Mouse (Mus musculus): ENCODE results near the gene Sardh. TPM values are rescaled to one million over a fixed set of nuclear protein-coding genes. Genes with fewer than 3 reads are reported as not detected.
A peak's percentile ranks its signal among the peaks of the same experiment; 100 is the strongest.

Sardh gene
- polyA plus RNA-seq, 1 experiment from 2014 or later: 25.6 TPM

- WGBS: 70% methylated on average over 7 of the region's 7 CpGs
- Histone ChIP-seq H3K4me2 (no peak overlapping the region), H3K9ac (no peak overlapping the region), H3K4me3 (no peak overlapping the region), H3K27me3 (no peaks in the 10 kb centered on the region), H3K4me1 (no peaks in the 10 kb centered on the region), H3K9me3 (no peaks in the 10 kb centered on the region), H3K36me3 (no peaks in the 10 kb centered on the region), H3K27ac (no peak overlapping the region; the same call in 1 of the 2 replicates)
- no peak for ATAC-seq (ENCODE audit: borderline replicate concordance, extremely low read depth, low FRiP score, low TSS enrichment)
Measured at GRCm38 (mm10) chr2:27223012-27223421, 25.1 kb downstream of the Sardh start.

DNA sequence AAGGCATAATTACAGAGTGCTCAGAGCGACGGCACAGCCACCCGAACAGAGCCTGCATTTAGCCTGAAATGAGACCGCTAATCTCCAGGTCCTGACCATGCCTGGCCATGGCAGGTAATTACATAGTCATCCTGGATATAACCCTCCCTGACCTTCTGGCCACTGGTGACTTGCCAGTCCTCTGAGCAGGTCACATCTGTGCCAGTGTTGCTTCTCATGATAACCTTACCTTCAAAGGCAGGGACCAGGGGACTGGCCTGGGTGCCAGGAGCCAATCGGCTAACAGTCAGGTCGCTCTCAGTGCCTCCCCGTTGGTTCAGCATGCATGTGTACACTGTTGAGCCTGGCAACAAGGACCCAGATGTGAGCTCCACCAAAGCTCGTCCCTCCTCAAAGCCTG, 29.6 kb downstream of the Sardh start:
- Histone ChIP-seq H3K4me3 (no peak overlapping the region), H3K9ac (no peak overlapping the region), H3K27ac (no peak overlapping the region), H3K27me3 (no peaks in the 10 kb centered on the region), H3K4me1 (no peaks in the 10 kb centered on the region), H3K9me3 (no peaks in the 10 kb centered on the region), H3K36me3 (peaks cover 3% of the 10 kb centered on the region; the same call in 1 of the 2 replicates), H3K4me2 (no peak overlapping the region)
- ATAC-seq (ENCODE audit: borderline replicate concordance, extremely low read depth, low FRiP score, low TSS enrichment): no peak
- 79% methylated on average over 8 of the region's 8 CpGs for WGBS

GRCm38 (mm10) chr2:27218121-27218544, 30.0 kb downstream of the Sardh start:
- Histone ChIP-seq H3K4me3 (no peak overlapping the region), H3K4me1 (no peaks in the 10 kb centered on the region), H3K4me2 (no peak overlapping the region), H3K27ac (no peak overlapping the region), H3K27me3 (no peaks in the 10 kb centered on the region), H3K36me3 (peaks cover 3% of the 10 kb centered on the region; the same call in 1 of the 2 replicates), H3K9ac (no peak overlapping the region), H3K9me3 (no peaks in the 10 kb centered on the region)
- 69% methylated on average over 2 of the region's 2 CpGs for WGBS
- peak; percentile 53 for ATAC-seq (ENCODE audit: borderline replicate concordance, extremely low read depth, low FRiP score, low TSS enrichment)

GRCm38 (mm10) chr2:27215537-27215936, 32.6 kb downstream of the Sardh start:
- Histone ChIP-seq H3K4me1 (peaks cover 1% of the 10 kb centered on the region; the same call in 1 of the 2 replicates), H3K9ac (no peak overlapping the region), H3K27me3 (no peaks in the 10 kb centered on the region), H3K27ac (no peak overlapping the region), H3K4me2 (no peak overlapping the region), H3K9me3 (no peaks in the 10 kb centered on the region), H3K4me3 (no peak overlapping the region), H3K36me3 (peaks cover 3% of the 10 kb centered on the region; the same call in 1 of the 2 replicates)
- no peak for ATAC-seq (ENCODE audit: borderline replicate concordance, extremely low read depth, low FRiP score, low TSS enrichment)
- 81% methylated on average over 2 of the region's 2 CpGs for WGBS

DNA sequence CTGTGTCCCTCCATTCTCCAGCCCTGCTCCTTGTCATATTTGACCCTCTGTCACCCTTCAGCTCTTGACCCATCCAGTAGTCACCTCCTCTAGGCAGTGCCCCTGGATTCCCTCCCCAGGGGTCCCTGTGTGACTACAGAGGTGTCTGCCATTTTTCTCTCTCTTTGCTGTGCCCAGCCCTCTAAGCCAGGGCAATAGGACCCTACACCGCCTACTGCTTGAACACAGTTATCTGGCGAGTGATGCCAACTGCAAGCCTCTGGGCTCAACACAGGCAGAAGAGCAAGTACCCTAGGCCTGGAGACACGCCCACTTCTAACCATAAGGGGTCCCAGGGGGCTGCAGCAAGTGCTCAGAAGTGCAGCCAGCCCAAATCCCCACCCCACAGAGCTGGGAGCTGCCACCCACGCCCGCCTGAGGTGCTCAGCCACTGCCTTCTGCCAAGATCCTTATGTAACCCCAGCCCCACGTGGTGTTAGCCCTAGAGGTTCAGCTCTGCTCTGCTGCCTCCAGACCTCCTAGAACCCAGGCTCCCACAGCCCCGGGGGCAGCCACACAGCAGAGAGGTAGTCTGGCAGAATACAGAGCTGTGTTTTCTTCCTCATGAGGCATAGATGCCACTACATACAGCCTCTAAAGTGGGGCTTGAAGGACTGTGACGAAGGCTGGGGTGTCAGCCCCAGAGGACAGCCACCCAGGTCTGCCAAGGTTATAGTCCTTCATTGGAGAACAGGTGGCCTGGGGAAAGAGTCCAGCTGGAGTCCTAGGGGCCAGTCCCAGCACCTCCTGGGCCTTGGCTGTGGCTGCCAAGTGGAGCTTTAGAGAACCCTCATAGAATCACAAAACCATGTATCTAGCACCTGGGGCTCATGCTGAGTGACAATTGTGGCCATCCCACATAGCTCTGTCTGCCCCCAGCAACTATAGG, 35.9 kb downstream of the Sardh start:
- H3K27me3 ChIP-seq: no peaks in the 10 kb centered on the region
- H3K27ac ChIP-seq: no peak overlapping the region
- H3K4me1 ChIP-seq: peaks cover 21% of the 10 kb centered on the region
- ATAC-seq (ENCODE audit: borderline replicate concordance, extremely low read depth, low FRiP score, low TSS enrichment): no peak
- H3K9me3 ChIP-seq: no peaks in the 10 kb centered on the region
- no peak overlapping the region for H3K4me2 ChIP-seq
- 72% methylated on average over 8 of the region's 8 CpGs for WGBS
- no peak overlapping the region for H3K9ac ChIP-seq
- peaks cover 3% of the 10 kb centered on the region; the same call in 1 of the 2 replicates for H3K36me3 ChIP-seq
- H3K4me3 ChIP-seq: no peak overlapping the region

- H3K4me2 ChIP-seq: no peak overlapping the region
- H3K27ac ChIP-seq: no peak overlapping the region
- H3K9ac ChIP-seq: no peak overlapping the region
- ATAC-seq (ENCODE audit: borderline replicate concordance, extremely low read depth, low FRiP score, low TSS enrichment): no peak
- no peak overlapping the region for H3K4me3 ChIP-seq
- H3K36me3 ChIP-seq: peaks cover 3% of the 10 kb centered on the region; the same call in 1 of the 2 replicates
- no peaks in the 10 kb centered on the region for H3K27me3 ChIP-seq
- no peaks in the 10 kb centered on the region for H3K9me3 ChIP-seq
- 81% methylated on average over 12 of the region's 12 CpGs for WGBS
- H3K4me1 ChIP-seq: peaks cover 35% of the 10 kb centered on the region
Measured at GRCm38 (mm10) chr2:27210676-27211210, 37.4 kb downstream of the Sardh start.

DNA sequence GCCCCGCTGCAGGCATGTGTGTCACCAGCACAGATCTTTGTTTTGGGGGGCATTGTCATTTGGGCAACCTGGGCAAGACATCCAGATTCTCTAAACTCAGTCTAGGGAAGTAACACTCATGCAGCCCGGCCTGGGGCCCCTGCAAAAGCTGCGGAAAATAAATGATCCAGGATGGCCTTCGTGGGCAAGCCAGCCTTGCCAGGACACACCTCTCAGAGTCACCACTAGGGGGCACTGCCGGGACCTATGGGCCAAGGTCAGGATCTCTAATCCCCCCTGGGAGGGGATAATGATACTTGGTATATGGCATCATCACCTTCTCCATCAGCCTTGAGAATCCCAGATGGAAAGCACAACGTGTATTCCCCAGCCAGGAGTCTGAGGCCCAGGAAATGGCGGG, 37.9 kb downstream of the Sardh start:
- Histone ChIP-seq H3K27me3 (no peaks in the 10 kb centered on the region), H3K27ac (0 out of 2 replicates have a peak overlapping the region, but pooled peaks have one; percentile 15), H3K4me1 (peaks cover 40% of the 10 kb centered on the region), H3K4me3 (no peak overlapping the region), H3K36me3 (peaks cover 3% of the 10 kb centered on the region; the same call in 1 of the 2 replicates), H3K4me2 (no peak overlapping the region), H3K9me3 (no peaks in the 10 kb centered on the region), H3K9ac (no peak overlapping the region)
- ATAC-seq (ENCODE audit: borderline replicate concordance, extremely low read depth, low FRiP score, low TSS enrichment): no peak
- WGBS: 39% methylated on average over 7 of the region's 7 CpGs

DNA sequence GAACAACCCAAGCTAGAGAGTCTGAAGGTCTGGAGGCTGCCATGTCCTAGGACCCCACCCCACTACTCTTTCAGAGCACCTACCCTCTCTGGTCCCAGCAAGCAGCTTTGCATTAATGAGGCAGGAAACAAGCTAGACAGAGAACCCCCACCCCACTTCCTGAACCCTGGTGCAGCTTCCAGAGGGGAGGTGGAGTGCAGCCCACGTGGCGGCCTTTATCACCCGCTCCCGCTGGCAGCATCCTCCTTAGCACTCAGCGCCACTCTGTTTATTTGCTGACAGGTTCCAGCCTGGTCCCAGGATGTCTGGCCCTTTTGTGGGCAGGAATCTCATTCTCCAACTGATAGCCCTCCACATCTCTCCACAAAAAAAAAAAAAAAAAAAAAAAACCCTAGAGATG, 38.3 kb downstream of the Sardh start:
- H3K4me2 ChIP-seq: no peak overlapping the region
- WGBS: 9% methylated on average over 5 of the region's 5 CpGs
- H3K9ac ChIP-seq: no peak overlapping the region
- no peak overlapping the region for H3K4me3 ChIP-seq
- ATAC-seq (ENCODE audit: borderline replicate concordance, extremely low read depth, low FRiP score, low TSS enrichment): no peak
- H3K9me3 ChIP-seq: no peaks in the 10 kb centered on the region
- no peaks in the 10 kb centered on the region for H3K27me3 ChIP-seq
- peak overlapping the region; percentile 55; the same call in 1 of the 2 replicates for H3K27ac ChIP-seq
- peaks cover 3% of the 10 kb centered on the region; the same call in 1 of the 2 replicates for H3K36me3 ChIP-seq
- peaks cover 41% of the 10 kb centered on the region for H3K4me1 ChIP-seq

DNA sequence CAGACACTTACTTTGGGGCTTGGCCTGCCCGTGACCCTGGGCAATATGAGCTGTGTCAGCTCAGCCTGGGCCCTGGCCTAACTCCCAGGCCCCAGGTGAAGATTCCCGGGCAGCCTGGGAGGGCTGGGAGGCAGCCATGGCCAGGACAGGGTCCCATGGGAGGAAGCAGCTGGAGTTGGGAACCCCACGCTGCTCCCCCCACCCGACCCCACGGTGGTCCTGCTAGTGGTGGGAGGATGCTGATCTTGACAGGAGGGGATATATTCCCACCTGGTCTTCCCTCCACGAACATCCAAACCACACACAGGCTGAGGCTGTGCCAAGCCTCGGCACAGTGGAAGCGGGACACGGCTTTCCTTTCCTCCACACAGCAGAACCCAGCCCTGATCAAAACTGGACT, 38.8 kb downstream of the Sardh start:
- H3K4me1 ChIP-seq: peaks cover 41% of the 10 kb centered on the region
- ATAC-seq (ENCODE audit: borderline replicate concordance, extremely low read depth, low FRiP score, low TSS enrichment): no peak
- H3K9me3 ChIP-seq: no peaks in the 10 kb centered on the region
- peak overlapping the region; percentile 55; the same call in 1 of the 2 replicates for H3K27ac ChIP-seq
- H3K4me3 ChIP-seq: no peak overlapping the region
- H3K9ac ChIP-seq: no peak overlapping the region
- H3K4me2 ChIP-seq: no peak overlapping the region
- 0 out of 2 replicates have a peak, but pooled peaks cover under 1% of the 10 kb centered on the region for H3K36me3 ChIP-seq
- 55% methylated on average over 9 of the region's 9 CpGs for WGBS
- no peaks in the 10 kb centered on the region for H3K27me3 ChIP-seq

- Histone ChIP-seq H3K36me3 (no peaks in the 10 kb centered on the region), H3K4me3 (no peak overlapping the region), H3K4me1 (peaks cover 41% of the 10 kb centered on the region), H3K27ac (peak overlapping the region; percentile 87), H3K9ac (no peak overlapping the region), H3K27me3 (no peaks in the 10 kb centered on the region), H3K9me3 (no peaks in the 10 kb centered on the region), H3K4me2 (no peak overlapping the region)
- no peak for ATAC-seq (ENCODE audit: borderline replicate concordance, extremely low read depth, low FRiP score, low TSS enrichment)
- 90% methylated on average over 5 of the region's 5 CpGs for WGBS
Measured at GRCm38 (mm10) chr2:27207126-27207525, 41.0 kb downstream of the Sardh start.

DNA sequence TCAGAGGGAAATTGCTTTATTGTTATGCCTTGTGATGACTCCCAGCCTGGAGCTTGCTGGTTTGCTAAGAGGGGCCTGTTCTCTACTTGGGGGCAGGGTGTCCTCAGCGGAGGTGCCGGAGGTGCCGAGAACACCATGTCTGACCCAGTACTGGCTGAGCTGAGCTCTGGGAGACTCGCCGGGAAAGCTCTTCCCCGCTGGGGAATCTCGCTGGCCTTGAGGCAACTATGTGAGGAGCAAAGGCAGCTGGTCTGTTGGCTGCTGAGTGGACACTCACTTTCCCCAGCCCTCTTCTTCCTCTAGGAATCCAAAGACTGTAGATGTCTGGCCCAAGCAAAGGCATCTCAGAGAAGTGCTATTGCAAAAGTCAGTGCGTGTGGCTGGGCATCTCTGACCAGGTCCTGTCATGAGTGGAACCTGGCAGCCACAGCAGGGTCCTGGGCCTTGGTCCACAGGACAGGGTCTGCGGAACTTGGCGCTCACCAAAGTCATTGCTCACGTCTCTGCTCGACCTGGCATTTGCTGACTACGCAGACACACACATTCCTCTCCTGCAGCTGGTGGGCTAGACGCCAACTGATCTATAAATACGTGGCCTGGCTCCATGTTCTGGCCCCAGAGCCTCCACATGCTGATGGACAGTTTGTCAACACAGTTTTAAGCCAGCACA, 41.9 kb downstream of the Sardh start:
- 38% methylated on average over 15 of the region's 15 CpGs for WGBS
- peaks cover 41% of the 10 kb centered on the region for H3K4me1 ChIP-seq

More for the DNA sequence above, 41.9 kb downstream of the Sardh start:
- Histone ChIP-seq H3K27ac (peak overlapping the region; percentile 87), H3K27me3 (no peaks in the 10 kb centered on the region), H3K36me3 (no peaks in the 10 kb centered on the region), H3K4me2 (no peak overlapping the region), H3K9ac (no peak overlapping the region), H3K9me3 (no peaks in the 10 kb centered on the region), H3K4me3 (no peak overlapping the region)
- ATAC-seq (ENCODE audit: borderline replicate concordance, extremely low read depth, low FRiP score, low TSS enrichment): peak; percentile 61
